In the genomic region with DNA sequence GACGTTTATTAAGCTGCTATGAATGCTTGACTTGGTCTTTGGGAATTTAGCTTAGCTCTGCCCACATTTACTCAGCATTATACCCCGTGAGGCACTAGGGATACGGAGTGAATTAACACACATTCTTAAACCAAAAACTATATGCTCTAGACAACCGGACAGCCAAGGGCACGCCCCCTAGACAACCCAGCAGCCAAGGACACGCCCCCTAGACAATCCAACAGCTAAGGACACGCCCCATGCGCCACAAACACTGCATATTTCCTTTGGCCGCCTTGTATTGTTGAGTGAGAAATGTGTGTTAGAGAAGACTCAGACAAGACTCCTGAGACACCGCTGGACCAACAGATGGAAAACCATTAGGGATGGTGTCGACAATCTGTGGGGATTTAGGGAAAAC, we compare ENCODE assay signal across 10 mouse cellular contexts. TPM values are rescaled to one million over a fixed set of nuclear protein-coding genes. Genes with fewer than 3 reads are reported as not detected.
DNase-seq lines count a peak whose midpoint lies in the region; ATAC-seq lines count a peak whose summit lies in the region.
"Had no signal": no experiment of that assay in that cellular context is flagged by ENCODE, and none has a peak within 500 bp of the region (broad histone marks: within the 10 kb centered on the region; RNA-seq: fewer than 3 reads in every experiment).

No protein-coding gene starts in this region.

- no peak overlapping the region for H3K9ac ChIP-seq in forebrain, embryonic 13.5 days
- H3K9ac ChIP-seq: forebrain, embryonic 12.5 days had no signal

- no peak overlapping the region for H3K4me3 ChIP-seq in forebrain, embryonic 10.5 days
- no peak overlapping the region for H3K4me3 ChIP-seq in forebrain, embryonic 13.5 days
- H3K4me3 ChIP-seq: forebrain, embryonic 12.5 days had no signal

- no peak; the same call in 1 of the 2 replicates for ATAC-seq in forebrain, embryonic 13.5 days
- ATAC-seq in CD4-positive, CD25-positive, alpha-beta regulatory T cell, adult 4 months: peak; percentile 82
- peak; percentile 77 for ATAC-seq in inflammation-experienced regulatory T-cells, adult 6 months

- 77% methylated on average over 11 of the region's 11 CpGs for WGBS in forebrain, embryonic 10.5 days
- 60% methylated on average over 11 of the region's 11 CpGs for WGBS in forebrain, embryonic 13.5 days

- peak; percentile 18 for DNase-seq in forebrain, embryonic 10.5 days (ENCODE audit: extremely low spot score, low spot score)
- peak; percentile 89 for DNase-seq in naive thymus-derived CD4-positive, alpha-beta T cell, adult 2 months (ENCODE audit: low read depth)
- no peak for DNase-seq in frontal cortex, postnatal 10 days (ENCODE audit: low spot score in 2 of 2)
- DNase-seq in layer of hippocampus, adult 9-10 months (ENCODE audit: low spot score): no peak
- no peak for DNase-seq in right cerebral cortex, postnatal 4 days
- DNase-seq: right cerebral cortex, adult 18-20 months had no signal

- H3K4me1 ChIP-seq in forebrain, embryonic 10.5 days: peaks cover 22% of the 10 kb centered on the region
- 0 out of 2 replicates have a peak, but pooled peaks cover 6% of the 10 kb centered on the region for H3K4me1 ChIP-seq in forebrain, embryonic 13.5 days

- no peaks in the 10 kb centered on the region for H3K9me3 ChIP-seq in forebrain, embryonic 10.5 days
- no peaks in the 10 kb centered on the region for H3K9me3 ChIP-seq in forebrain, embryonic 13.5 days (replicated peaks)
- H3K9me3 ChIP-seq: forebrain, embryonic 12.5 days had no signal

- no peak overlapping the region for H3K4me2 ChIP-seq in forebrain, embryonic 13.5 days
- H3K4me2 ChIP-seq: forebrain, embryonic 12.5 days had no signal

- no peaks in the 10 kb centered on the region for H3K27me3 ChIP-seq in forebrain, embryonic 10.5 days (ENCODE audit: poor library complexity, severe bottlenecking)
- no peaks in the 10 kb centered on the region for H3K27me3 ChIP-seq in forebrain, embryonic 13.5 days
- H3K27me3 ChIP-seq: forebrain, embryonic 12.5 days had no signal

- H3K27ac ChIP-seq in forebrain, embryonic 10.5 days: no peak overlapping the region
- no peak overlapping the region for H3K27ac ChIP-seq in forebrain, embryonic 13.5 days
- H3K27ac ChIP-seq: forebrain, embryonic 12.5 days had no signal

- no peaks in the 10 kb centered on the region for H3K36me3 ChIP-seq in forebrain, embryonic 10.5 days (replicated peaks)
- H3K36me3 ChIP-seq in forebrain, embryonic 13.5 days (ENCODE audit: poor library complexity, severe bottlenecking): no peaks in the 10 kb centered on the region
- H3K36me3 ChIP-seq: forebrain, embryonic 12.5 days had no signal

RNA-seq across cellular contexts. Expression of a gene that starts 39.1 kb away (rescaled TPM):
- polyA plus RNA-seq in forebrain, embryonic 10.5 days (2016; fragmentation: Nextera tagmentation; extraction: Ambion mirVana): 0.68 and 1.1 TPM in 2 replicates
- 5.7 and 6.7 TPM in 2 replicates for polyA plus RNA-seq in forebrain, embryonic 13.5 days (2015; fragmentation: Nextera tagmentation; extraction: Ambion mirVana)
- not detected for polyA plus RNA-seq in CD4-positive, CD25-positive, alpha-beta regulatory T cell, adult 4 months (2017; shearing (Covaris generic))
- polyA plus RNA-seq in inflammation-experienced regulatory T-cells, adult 6 months (2017; shearing (Covaris generic)): under 1 TPM in 1 of 3 experiments, not detected in 2; 0.08 TPM

Comparison
In these comparisons a context has a peak if more than half of its experiments do, and no peak if none do; other contexts are left out.
1. DNase-seq: peak in forebrain, embryonic 10.5 days (single experiment) and naive thymus-derived CD4-positive, alpha-beta T cell, adult 2 months (single experiment); none in frontal cortex, postnatal 10 days (0 of 2), layer of hippocampus, adult 9-10 months (single experiment) and right cerebral cortex, postnatal 4 days (single experiment).